Comparison of ENCODE assay signal across 10 mouse cellular contexts in genomic region chr5:21171336-21171735, GRCm38 (mm10). TPM values are rescaled to one million over a fixed set of nuclear protein-coding genes. Genes with fewer than 3 reads are reported as not detected.
DNase-seq lines count a peak whose midpoint lies in the region; ATAC-seq and TF ChIP-seq lines count a peak whose summit lies in the region.
"Had no signal": no experiment of that assay in that cellular context is flagged by ENCODE, and none has a peak within 500 bp of the region (broad histone marks: within the 10 kb centered on the region; RNA-seq: fewer than 3 reads in every experiment).

No protein-coding gene starts in this region.

- TF ChIP-seq POLR2A in olfactory bulb, adult 2 months (IDR thresholded peaks at IDR 0.05; ENCODE audit: insufficient read depth, low read depth, low read length) = no peak

- peak overlapping the region; percentile 54 for H3K27ac ChIP-seq in heart, embryonic 13.5 days (replicated peaks)
- H3K27ac ChIP-seq in midbrain, embryonic 14.5 days (replicated peaks; ENCODE audit: low read depth, low read length) = no peak overlapping the region
- no peak overlapping the region for H3K27ac ChIP-seq in midbrain, embryonic 11.5 days (ENCODE audit: low read depth, low read length)
- H3K27ac ChIP-seq in hindbrain, embryonic 15.5 days (replicated peaks) = peak overlapping the region; percentile 73
- 0 out of 2 replicates have a peak overlapping the region, but pooled peaks have one; percentile 50 for H3K27ac ChIP-seq in olfactory bulb, adult 2 months (ENCODE audit: insufficient read depth, low read depth, low read length)

- peaks cover 21% of the 10 kb centered on the region for H3K4me1 ChIP-seq in heart, embryonic 13.5 days
- peaks cover 9% of the 10 kb centered on the region for H3K4me1 ChIP-seq in midbrain, embryonic 14.5 days (ENCODE audit: control insufficient read depth, insufficient read depth, low read length)
- H3K4me1 ChIP-seq in midbrain, embryonic 11.5 days (ENCODE audit: control insufficient read depth, insufficient read depth, low read length) = peaks cover 6% of the 10 kb centered on the region; the same call in 1 of the 2 replicates
- peaks cover 53% of the 10 kb centered on the region for H3K4me1 ChIP-seq in hindbrain, embryonic 15.5 days (replicated peaks)
- H3K4me1 ChIP-seq in olfactory bulb, adult 2 months (ENCODE audit: control insufficient read depth, insufficient read depth, low read length) = peaks cover 25% of the 10 kb centered on the region

- H3K4me2 ChIP-seq in heart, embryonic 13.5 days = no peak overlapping the region
- H3K4me2 ChIP-seq in midbrain, embryonic 14.5 days (ENCODE audit: low read length) = no peak overlapping the region
- no peak overlapping the region for H3K4me2 ChIP-seq in midbrain, embryonic 11.5 days
- H3K4me2 ChIP-seq in hindbrain, embryonic 15.5 days = no peak overlapping the region

- no peak for DNase-seq in heart, postnatal 14 days
- peak; percentile 45 for DNase-seq in midbrain, embryonic 14.5 days
- DNase-seq in midbrain, embryonic 11.5 days (ENCODE audit: low spot score, missing footprints) = no peak
- no peak for DNase-seq in left cerebral cortex, adult 9 months (ENCODE audit: low spot score in 2 of 2)
- DNase-seq: kidney, adult 9 months; lung, adult 2 months had no signal

- intact Hi-C loops in heart, postnatal 14 days (cut with DNase I) = no loop called here

- ATAC-seq in heart, embryonic 13.5 days (ENCODE audit: extremely low read depth, insufficient number of reproducible peaks, low FRiP score, low TSS enrichment) = no peak
- ATAC-seq in midbrain, embryonic 14.5 days (ENCODE audit: low FRiP score, low TSS enrichment) = no peak
- no peak for ATAC-seq in midbrain, embryonic 11.5 days (ENCODE audit: low FRiP score)
- ATAC-seq in hindbrain, embryonic 15.5 days (ENCODE audit: low FRiP score, low read depth) = peak; percentile 47; the same call in 1 of the 2 replicates
- no peak for ATAC-seq in inflammation-experienced regulatory T-cells, adult 6 months

- no peak overlapping the region for H3K9ac ChIP-seq in heart, embryonic 13.5 days
- H3K9ac ChIP-seq in midbrain, embryonic 14.5 days (replicated peaks; ENCODE audit: low read length) = no peak overlapping the region
- H3K9ac ChIP-seq in midbrain, embryonic 11.5 days (ENCODE audit: low read length) = no peak overlapping the region
- H3K9ac ChIP-seq in hindbrain, embryonic 15.5 days = peak overlapping the region; percentile 9; the same call in 1 of the 2 replicates

- H3K9me3 ChIP-seq in heart, embryonic 13.5 days = no peaks in the 10 kb centered on the region
- no peaks in the 10 kb centered on the region for H3K9me3 ChIP-seq in midbrain, embryonic 14.5 days (ENCODE audit: control insufficient read depth, low read length)
- no peaks in the 10 kb centered on the region for H3K9me3 ChIP-seq in midbrain, embryonic 11.5 days (ENCODE audit: control insufficient read depth, low read length)
- H3K9me3 ChIP-seq in hindbrain, embryonic 15.5 days = no peaks in the 10 kb centered on the region

- no peaks in the 10 kb centered on the region for H3K27me3 ChIP-seq in heart, embryonic 13.5 days (replicated peaks)
- no peaks in the 10 kb centered on the region for H3K27me3 ChIP-seq in midbrain, embryonic 14.5 days (ENCODE audit: control insufficient read depth, insufficient read depth, low read length)
- no peaks in the 10 kb centered on the region for H3K27me3 ChIP-seq in midbrain, embryonic 11.5 days (ENCODE audit: control insufficient read depth, insufficient read depth, low read length)
- no peaks in the 10 kb centered on the region for H3K27me3 ChIP-seq in hindbrain, embryonic 15.5 days

- H3K36me3 ChIP-seq in heart, embryonic 13.5 days = no peaks in the 10 kb centered on the region
- no peaks in the 10 kb centered on the region for H3K36me3 ChIP-seq in midbrain, embryonic 14.5 days (ENCODE audit: control insufficient read depth, insufficient read depth, low read length)
- H3K36me3 ChIP-seq in midbrain, embryonic 11.5 days (ENCODE audit: control insufficient read depth, insufficient read depth, low read length) = no peaks in the 10 kb centered on the region
- H3K36me3 ChIP-seq in hindbrain, embryonic 15.5 days = no peaks in the 10 kb centered on the region

- 61% methylated on average over 6 of the region's 6 CpGs for WGBS in heart, embryonic 13.5 days
- 47% methylated on average over 6 of the region's 6 CpGs for WGBS in midbrain, embryonic 14.5 days
- 61% methylated on average over 6 of the region's 6 CpGs for WGBS in midbrain, embryonic 11.5 days
- WGBS in hindbrain, embryonic 15.5 days = 29% methylated on average over 6 of the region's 6 CpGs
- 24% methylated on average over 6 of the region's 6 CpGs for WGBS in olfactory bulb, adult 2 months

- no peak overlapping the region for H3K4me3 ChIP-seq in heart, embryonic 13.5 days
- H3K4me3 ChIP-seq in midbrain, embryonic 14.5 days (replicated peaks; ENCODE audit: low read depth, low read length) = no peak overlapping the region
- no peak overlapping the region for H3K4me3 ChIP-seq in midbrain, embryonic 11.5 days (ENCODE audit: low read depth, low read length)
- no peak overlapping the region for H3K4me3 ChIP-seq in hindbrain, embryonic 15.5 days
- H3K4me3 ChIP-seq in olfactory bulb, adult 2 months (ENCODE audit: insufficient read depth, low read depth, low read length) = no peak overlapping the region

- no peak for TF ChIP-seq CTCF in olfactory bulb, adult 2 months (IDR thresholded peaks at IDR 0.05; ENCODE audit: insufficient read depth, low read depth, low read length)

RNA-seq across cellular contexts. Expression of gene Gsap, which starts 14.7 kb away (rescaled TPM):
- 0.55 and 1.3 TPM in 2 replicates for polyA plus RNA-seq in heart, embryonic 13.5 days (2015; fragmentation: Nextera tagmentation; extraction: Ambion mirVana)
- 1 to 10 TPM; 4.7 to 4.9 TPM for total RNA-seq in heart, postnatal 14 days (2021)
- 9.1 and 9.2 TPM in 2 replicates for polyA plus RNA-seq in midbrain, embryonic 14.5 days (2014; fragmentation: Nextera tagmentation; extraction: Ambion mirVana)
- 2.4 TPM in 2 replicates for polyA plus RNA-seq in midbrain, embryonic 11.5 days (2014; fragmentation: Nextera tagmentation; extraction: Ambion mirVana)
- 12.4 and 14.0 TPM in 2 replicates for polyA plus RNA-seq in hindbrain, embryonic 15.5 days (2015; fragmentation: Nextera tagmentation; extraction: Ambion mirVana)
- not detected in 2 replicates for polyA plus RNA-seq in olfactory bulb, adult 2 months (2012; ENCODE audit: insufficient read depth, insufficient read length, low replicate concordance, missing spikeins)
- 10 to 100 TPM; 44.6 to 55.1 (median 52.6) TPM for polyA plus RNA-seq in inflammation-experienced regulatory T-cells, adult 6 months (2017; shearing (Covaris generic))

Comparison
In these comparisons a context has a peak if more than half of its experiments do, and no peak if none do; other contexts are left out.
1. H3K27ac ChIP-seq: peak in heart, embryonic 13.5 days (single experiment), hindbrain, embryonic 15.5 days (single experiment) and olfactory bulb, adult 2 months (single experiment); none in midbrain, embryonic 14.5 days (single experiment) and midbrain, embryonic 11.5 days (single experiment).